Mouse (Mus musculus) MEL (cell line): Measurements from ENCODE around the gene Zfp811. TPM values are rescaled to one million over a fixed set of nuclear protein-coding genes. Genes with fewer than 3 reads are reported as not detected.
A peak's percentile ranks its signal among the peaks of the same experiment; 100 is the strongest.

ENCODE experiments used
- DNase-seq: peaks from one replicate; pipeline ENCODE4 v3.0.0; 2011; ENCODE audit warnings: low read depth, low spot score
- H3K27ac ChIP-seq: 2 replicates; pipeline ENCODE4 v1.5.1; 2012; ENCODE audit warnings: low read depth, mild to moderate bottlenecking, control low read depth, low read length, moderate library complexity; ENCODE audit not compliant: control insufficient read depth
- H3K27me3 ChIP-seq, 2 experiments: fragments of 150-350 bp in 1 of 2; sonication (generic) in 1 of 2; 2 replicates each; pipeline ENCODE4 v1.6.1; 2012; ENCODE audit warnings: low read length in 2 of 2, mild to moderate bottlenecking in 2 of 2, improper control_type of control experiment in 1 of 2, moderate library complexity in 1 of 2; ENCODE audit not compliant: insufficient read depth in 2 of 2, control insufficient read depth in 1 of 2
- H3K36me3 ChIP-seq, 2 experiments: 2 replicates each; pipeline ENCODE4 v1.6.1; 2012 to 2014; ENCODE audit warnings: low read length in 2 of 2, improper control_type of control experiment in 1 of 2, inconsistent platforms in 1 of 2, mild to moderate bottlenecking in 1 of 2; ENCODE audit not compliant: insufficient read depth in 2 of 2, control insufficient read depth in 1 of 2
- H3K4me1 ChIP-seq, 2 experiments: fragments of 150-350 bp in 1 of 2; sonication (generic) in 1 of 2; 2 replicates each; pipeline ENCODE4 v1.6.1; 2012; ENCODE audit warnings: low read length in 2 of 2, improper control_type of control experiment in 1 of 2, mild to moderate bottlenecking in 1 of 2; ENCODE audit not compliant: insufficient read depth in 2 of 2, control insufficient read depth in 1 of 2
- H3K4me3 ChIP-seq, 2 experiments: fragments of 150-350 bp in 1 of 2; sonication (generic) in 1 of 2; 2 replicates each; pipeline ENCODE4 v1.5.1; 2012; ENCODE audit warnings: low read depth in 2 of 2, low read length in 2 of 2, mild to moderate bottlenecking in 2 of 2, moderate library complexity in 2 of 2, control low read depth in 1 of 2, improper control_type of control experiment in 1 of 2; ENCODE audit not compliant: control insufficient read depth in 1 of 2, insufficient read depth in 1 of 2
- H3K79me2 ChIP-seq: 2 replicates; pipeline ENCODE4 v1.6.1; 2012; ENCODE audit warnings: mild to moderate bottlenecking, low read length, moderate library complexity; ENCODE audit not compliant: control insufficient read depth, poor library complexity, insufficient read depth
- H3K9ac ChIP-seq: 2 replicates; pipeline ENCODE4 v1.6.1; 2012; ENCODE audit warnings: low read depth, mild to moderate bottlenecking, control low read depth, low read length, moderate library complexity; ENCODE audit not compliant: control insufficient read depth, poor library complexity, severe bottlenecking
- H3K9me3 ChIP-seq: fragments of 150-350 bp; sonication (generic); replicated peaks from 2 replicates; pipeline ENCODE4 v1.6.1; 2012; ENCODE audit warnings: mild to moderate bottlenecking, low read length, improper control_type of control experiment, moderate library complexity; ENCODE audit not compliant: insufficient read depth
- BHLHE40 ChIP-seq: IDR thresholded peaks from 2 replicates; pipeline ENCODE4 v1.6.1; 2012; ENCODE audit warnings: low read depth, mild to moderate bottlenecking, inconsistent platforms, low read length, improper control_type of control experiment, borderline replicate concordance
- CHD2 ChIP-seq: IDR thresholded peaks from 2 replicates; pipeline ENCODE4 v1.6.1; 2011; ENCODE audit warnings: low read length, improper control_type of control experiment
- E2F4 ChIP-seq: IDR thresholded peaks from 2 replicates; pipeline ENCODE4 v1.6.1; 2011; ENCODE audit warnings: low read depth, low read length, improper control_type of control experiment, borderline replicate concordance
- ELF1 ChIP-seq: IDR thresholded peaks from 2 replicates; pipeline ENCODE4 v1.6.1; 2014; ENCODE audit warnings: low read depth, mild to moderate bottlenecking, inconsistent platforms, low read length, improper control_type of control experiment, moderate library complexity
- EP300 ChIP-seq, 2 experiments: IDR thresholded peaks; 2 replicates each; pipeline ENCODE4 v1.6.1; 2011; ENCODE audit warnings: improper control_type of control experiment in 2 of 2, low read length in 2 of 2, low read depth in 1 of 2, mild to moderate bottlenecking in 1 of 2
- ETS1 ChIP-seq: IDR thresholded peaks from 2 replicates; pipeline ENCODE4 v1.6.1; 2012; ENCODE audit warnings: low read depth, mild to moderate bottlenecking, inconsistent platforms, low read length, improper control_type of control experiment, moderate library complexity
- GATA1 ChIP-seq: IDR thresholded peaks from 2 replicates; pipeline ENCODE4 v1.6.1; 2011; ENCODE audit warnings: low read depth, low read length, improper control_type of control experiment
- HCFC1 ChIP-seq: IDR thresholded peaks from 2 replicates; pipeline ENCODE4 v1.6.1; 2012; ENCODE audit warnings: low read depth, mild to moderate bottlenecking, inconsistent platforms, low read length, improper control_type of control experiment, moderate library complexity
- JUND ChIP-seq: IDR thresholded peaks from 2 replicates; pipeline ENCODE4 v1.6.1; 2011; ENCODE audit warnings: low read depth, mild to moderate bottlenecking, improper control_type of control experiment, low read length
- MAX ChIP-seq: IDR thresholded peaks from 2 replicates; pipeline ENCODE4 v1.6.1; 2011; ENCODE audit warnings: low read length, improper control_type of control experiment
- MEF2A ChIP-seq: IDR thresholded peaks from 2 replicates; pipeline ENCODE4 v1.6.1; 2014; ENCODE audit warnings: low read depth, mild to moderate bottlenecking, inconsistent platforms, low read length, improper control_type of control experiment; ENCODE audit not compliant: poor library complexity, insufficient replicate concordance, severe bottlenecking; ENCODE audit errors: extremely low read depth
- MYB ChIP-seq: IDR thresholded peaks from 2 replicates; pipeline ENCODE4 v1.6.1; 2011; ENCODE audit warnings: mild to moderate bottlenecking, low read depth, low read length, improper control_type of control experiment
- NELFE ChIP-seq: IDR thresholded peaks from 2 replicates; pipeline ENCODE4 v1.6.1; 2011; ENCODE audit warnings: low read depth, low read length, improper control_type of control experiment
- NRF1 ChIP-seq: IDR thresholded peaks from 2 replicates; pipeline ENCODE4 v1.6.1; 2014; ENCODE audit warnings: low read depth, mild to moderate bottlenecking, inconsistent platforms, low read length, improper control_type of control experiment, moderate library complexity; ENCODE audit not compliant: poor library complexity, insufficient read depth, severe bottlenecking
- POLR2A ChIP-seq, 2 experiments: IDR thresholded peaks; 2 replicates each; pipeline ENCODE4 v1.6.1; 2011 to 2012; ENCODE audit warnings: low read length in 2 of 2, mild to moderate bottlenecking in 2 of 2, control low read depth in 1 of 2, improper control_type of control experiment in 1 of 2, low read depth in 1 of 2, moderate library complexity in 1 of 2; ENCODE audit not compliant: control insufficient read depth in 1 of 2, insufficient read depth in 1 of 2, poor library complexity in 1 of 2
- POLR2AphosphoS2 ChIP-seq: IDR thresholded peaks from 2 replicates; pipeline ENCODE4 v1.6.1; 2011; ENCODE audit warnings: low read length, improper control_type of control experiment
- POLR2AphosphoS5 ChIP-seq: IDR thresholded peaks from 2 replicates; pipeline ENCODE4 v1.6.1; 2012; ENCODE audit warnings: low read depth, borderline replicate concordance, mild to moderate bottlenecking, inconsistent platforms, low read length, moderate library complexity, mixed read lengths
- RAD21 ChIP-seq: IDR thresholded peaks from 2 replicates; pipeline ENCODE4 v1.6.1; 2011; ENCODE audit warnings: mild to moderate bottlenecking, low read depth, low read length, improper control_type of control experiment
- SIN3A ChIP-seq: IDR thresholded peaks from 2 replicates; pipeline ENCODE4 v1.6.1; 2012; ENCODE audit warnings: low read length, improper control_type of control experiment, inconsistent platforms
- SMC3 ChIP-seq: IDR thresholded peaks from 2 replicates; pipeline ENCODE4 v1.6.1; 2011; ENCODE audit warnings: low read depth, low read length, improper control_type of control experiment
- TAL1 ChIP-seq: IDR thresholded peaks from 2 replicates; pipeline ENCODE4 v1.6.1; 2012; ENCODE audit warnings: mild to moderate bottlenecking, inconsistent platforms, low read length, moderate library complexity, mixed read lengths
- TBP ChIP-seq: IDR thresholded peaks from 2 replicates; pipeline ENCODE4 v1.8.0; 2011; ENCODE audit warnings: low read depth, low read length, improper control_type of control experiment
- TCF12 ChIP-seq: IDR thresholded peaks from 2 replicates; pipeline ENCODE4 v1.6.1; 2014; ENCODE audit warnings: low read depth, mild to moderate bottlenecking, inconsistent platforms, low read length, improper control_type of control experiment, moderate library complexity
- UBTF ChIP-seq: IDR thresholded peaks from 2 replicates; pipeline ENCODE4 v1.6.1; 2012; ENCODE audit warnings: low read depth, mild to moderate bottlenecking, inconsistent platforms, low read length, improper control_type of control experiment, moderate library complexity, borderline replicate concordance; ENCODE audit not compliant: insufficient read depth
- USF1 ChIP-seq: IDR thresholded peaks from 2 replicates; pipeline ENCODE4 v1.6.1; 2014; ENCODE audit warnings: low read depth, mild to moderate bottlenecking, inconsistent platforms, low read length, improper control_type of control experiment, moderate library complexity
- USF2 ChIP-seq, 2 experiments: IDR thresholded peaks; 2 replicates each; pipeline ENCODE4 v1.6.1; 2011 to 2012; ENCODE audit warnings: improper control_type of control experiment in 2 of 2, low read length in 2 of 2, borderline replicate concordance in 1 of 2, inconsistent platforms in 1 of 2, low read depth in 1 of 2, mild to moderate bottlenecking in 1 of 2; ENCODE audit not compliant: insufficient read depth in 1 of 2
- ZMIZ1 ChIP-seq: IDR thresholded peaks from 2 replicates; pipeline ENCODE4 v1.6.1; 2012; ENCODE audit warnings: low read depth, mild to moderate bottlenecking, inconsistent platforms, low read length, improper control_type of control experiment, moderate library complexity
- ZNF384 ChIP-seq: IDR thresholded peaks from 2 replicates; pipeline ENCODE4 v1.6.1; 2012; ENCODE audit warnings: low read depth, mild to moderate bottlenecking, inconsistent platforms, low read length, improper control_type of control experiment
- polyA plus RNA-seq, 2 experiments: library from polyadenylated mRNA; stranded (reverse) in 1 of 2; unstranded in 1 of 2; fragments of >175 nt in 1 of 2; fragments of >200 nt in 1 of 2; gene quantifications; 2 replicates each; pipeline versions ENCODE4 v1.2.1 to v1.2.4; 2012; ENCODE audit warnings: low replicate concordance in 2 of 2, low read depth in 1 of 2; ENCODE audit not compliant: insufficient read length in 2 of 2, insufficient read depth in 1 of 2, missing spikeins in 1 of 2
- total RNA-seq: library from RNA; depleted of rRNA; stranded (reverse); fragments of 300-350 nt; gene quantifications from 2 replicates; pipeline ENCODE4 v1.2.3, GENCODE M21; 2012

The Zfp811 gene
- total and polyA plus RNA-seq, 3 experiments: not detected

DNA sequence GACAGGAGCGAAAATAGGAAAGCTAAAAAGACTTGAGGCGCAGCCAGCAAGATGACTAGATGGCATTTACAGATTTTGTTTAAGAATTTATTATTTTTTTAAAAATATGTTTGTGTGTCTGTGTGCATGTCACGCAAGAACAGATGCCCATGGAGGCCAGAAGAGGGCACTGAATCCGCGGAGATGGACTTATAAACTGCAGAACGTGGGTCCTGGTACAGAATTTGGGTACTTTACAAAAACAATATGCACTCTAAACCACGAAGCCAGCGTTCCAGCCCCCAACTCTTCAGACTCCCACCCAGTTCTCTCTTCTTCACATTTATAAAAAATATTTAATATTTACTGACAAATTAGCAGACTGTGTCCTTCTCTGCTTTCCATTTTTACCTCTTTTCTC, 20.5 kb downstream of the Zfp811 start (continued):
- no peak for TF ChIP-seq NRF1

DNA sequence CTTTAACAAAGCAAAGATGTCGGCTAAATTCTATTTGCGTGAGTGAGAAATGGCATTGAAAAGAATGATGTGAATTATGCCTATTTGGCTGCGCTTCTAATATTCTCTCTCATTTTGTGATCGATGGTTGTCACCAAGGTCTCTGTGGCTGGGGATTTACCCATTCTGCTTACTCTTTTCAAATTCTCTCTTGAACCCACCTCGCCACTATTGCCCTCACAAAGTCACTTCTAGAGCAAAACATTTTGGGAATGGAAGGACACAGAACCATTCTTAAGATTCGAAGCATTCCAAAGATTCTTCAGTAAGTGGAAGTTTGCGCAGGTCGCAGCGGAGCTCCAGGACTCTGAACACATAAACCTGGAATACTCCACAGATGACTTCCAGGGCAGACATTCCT, 21.2 kb downstream of the Zfp811 start:
- no peak overlapping the region for H3K27ac ChIP-seq
- TF ChIP-seq ELF1 (no peak), MAX (no peak; the same call in 1 of the 2 replicates), ETS1 (no peak), POLR2AphosphoS5 (no peak), POLR2A (IDR thresholded peaks at IDR 0.05; ENCODE audit: control insufficient read depth in 1 of 2, insufficient read depth in 1 of 2, low read depth in 1 of 2, low read length in 2 of 2, poor library complexity in 1 of 2) (no peak), TCF12 (no peak), SIN3A (peak; percentile 3; the same call in 1 of the 2 replicates), MYB (no peak)
- H3K9ac ChIP-seq: peak overlapping the region; percentile 59
- peak overlapping the region; percentile 23 to 76 for H3K4me3 ChIP-seq
- no peaks in the 10 kb centered on the region for H3K9me3 ChIP-seq
- peaks cover 37% of the 10 kb centered on the region for H3K79me2 ChIP-seq
- peaks cover 2 to 11% of the 10 kb centered on the region in 2 experiments for H3K4me1 ChIP-seq
- 0 out of 4 replicates have a peak, but pooled peaks cover 0 to 1% of the 10 kb centered on the region in 2 experiments for H3K27me3 ChIP-seq
- DNase-seq: no peak
- H3K36me3 ChIP-seq: peaks cover 14 to 24% of the 10 kb centered on the region in 2 experiments

GRCm38 (mm10) chr17:32788094-32788559, 21.6 kb downstream of the Zfp811 start, which contains the start of gene Zfp871:
Zfp871 (minus strand) TSS chr17:32788287.
- Histone ChIP-seq H3K79me2 (peaks cover 40% of the 10 kb centered on the region), H3K9me3 (no peaks in the 10 kb centered on the region), H3K27me3 (0 out of 4 replicates have a peak, but pooled peaks cover 0 to 1% of the 10 kb centered on the region in 2 experiments), H3K4me1 (peaks cover 2 to 11% of the 10 kb centered on the region in 2 experiments), H3K36me3 (peaks cover 16 to 24% of the 10 kb centered on the region in 2 experiments), H3K9ac (peak within 1 kb of the TSS; percentile 83), H3K4me3 (peak within 1 kb of the TSS; percentile 54 to 76), H3K27ac (peak within 1 kb of the TSS; percentile 82)
- DNase-seq: peak; percentile 96
- TF ChIP-seq JUND (no peak), UBTF (no peak), GATA1 (no peak), BHLHE40 (no peak; the same call in 1 of the 2 replicates), RAD21 (no peak), ZNF384 (no peak), USF1 (peak; percentile 97), ELF1 (0 out of 2 replicates have a peak, but pooled peaks have one; percentile 52), MAX (peak; percentile 81; the same call in 1 of the 2 replicates), SMC3 (no peak), CHD2 (no peak), HCFC1 (peak; percentile 82), POLR2A (IDR thresholded peaks at IDR 0.05; ENCODE audit: control insufficient read depth in 1 of 2, insufficient read depth in 1 of 2, low read depth in 1 of 2, low read length in 2 of 2, poor library complexity in 1 of 2) (peak; percentile 76 to 89; a peak in 3 of 4 replicates), TAL1 (no peak), MYB (no peak), SIN3A (peak; percentile 4; the same call in 1 of the 2 replicates), E2F4 (peak; percentile 99), TBP (peak; percentile 89), ZMIZ1 (no peak), POLR2AphosphoS2 (0 out of 2 replicates have a peak, but pooled peaks have one; percentile 41), NELFE (peak; percentile 89), MEF2A (no peak), USF2 (IDR thresholded peaks at IDR 0.05; ENCODE audit: borderline replicate concordance in 1 of 2, insufficient read depth in 1 of 2, low read depth in 1 of 2, low read length in 2 of 2) (peak; percentile 34 to 70; a peak in 3 of 4 replicates), EP300 (IDR thresholded peaks at IDR 0.05; ENCODE audit: low read depth in 1 of 2, low read length in 2 of 2) (no peak)
